Mouse (Mus musculus) right cerebral cortex, postnatal 14 days (tissue): ENCODE data around the gene Specc1l.

Experiments used
- DNase-seq: peaks from one replicate; pipeline ENCODE4 v3.0.0; 2022

The Specc1l gene

GRCm38 (mm10) chr10:75211807-75212645, at the start of gene Specc1l:
Gene Specc1l (plus strand): TSS chr10:75212073.
- peak; percentile 96 for DNase-seq

- no peak for DNase-seq
Measured at GRCm38 (mm10) chr10:75165825-75166481, 45.9 kb upstream of the Specc1l start.

- DNase-seq, result no peak
Measured at GRCm38 (mm10) chr10:75166601-75167000, 45.3 kb upstream of the Specc1l start.

- no peak for DNase-seq
Measured at GRCm38 (mm10) chr10:75170207-75170850, 41.5 kb upstream of the Specc1l start.

GRCm38 (mm10) chr10:75173056-75173455, 38.8 kb upstream of the Specc1l start:
- DNase-seq, result no peak

GRCm38 (mm10) chr10:75173712-75174111, 38.2 kb upstream of the Specc1l start:
- DNase-seq, result no peak

- no peak for DNase-seq
Measured at GRCm38 (mm10) chr10:75176494-75176893, 35.4 kb upstream of the Specc1l start.

- no peak for DNase-seq
Measured at GRCm38 (mm10) chr10:75178911-75179310, 33.0 kb upstream of the Specc1l start.

GRCm38 (mm10) chr10:75182151-75182774, 29.6 kb upstream of the Specc1l start:
- DNase-seq, result peak; percentile 74

- DNase-seq, result no peak
Measured at GRCm38 (mm10) chr10:75184826-75185225, 27.0 kb upstream of the Specc1l start.

GRCm38 (mm10) chr10:75186551-75186950, 25.3 kb upstream of the Specc1l start:
- DNase-seq, result no peak

- DNase-seq, result no peak
Measured at GRCm38 (mm10) chr10:75187366-75188056, 24.4 kb upstream of the Specc1l start.

- no peak for DNase-seq
Measured at GRCm38 (mm10) chr10:75191647-75192046, 20.2 kb upstream of the Specc1l start.

GRCm38 (mm10) chr10:75197817-75198216, 14.1 kb upstream of the Specc1l start:
- DNase-seq, result no peak

- no peak for DNase-seq
Measured at GRCm38 (mm10) chr10:75200733-75201132, 11.1 kb upstream of the Specc1l start.

GRCm38 (mm10) chr10:75206192-75206591, 5.7 kb upstream of the Specc1l start:
- DNase-seq, result no peak

- DNase-seq, result no peak
Measured at GRCm38 (mm10) chr10:75210841-75211240, 1.0 kb upstream of the Specc1l start.

- DNase-seq, result peak; percentile 26
Measured at GRCm38 (mm10) chr10:75212981-75213380, 1.1 kb downstream of the Specc1l start.

GRCm38 (mm10) chr10:75220722-75221121, 8.8 kb downstream of the Specc1l start:
- DNase-seq, result no peak

- no peak for DNase-seq
Measured at GRCm38 (mm10) chr10:75221936-75222610, 10.2 kb downstream of the Specc1l start.

GRCm38 (mm10) chr10:75222611-75222998, 10.7 kb downstream of the Specc1l start:
- no peak for DNase-seq

- DNase-seq, result no peak
Measured at GRCm38 (mm10) chr10:75224154-75224553, 12.3 kb downstream of the Specc1l start.
